Mouse (Mus musculus): ENCODE measurements around the gene Degs1. TPM values are rescaled to one million over a fixed set of nuclear protein-coding genes. Genes with fewer than 3 reads are reported as not detected.

Gene Degs1
- polyA plus RNA-seq, 2 experiments: 69.5 to 150 TPM

- H3K9me3 ChIP-seq (ENCODE audit: control insufficient read depth, low read length): no peaks in the 10 kb centered on the region
- H3K4me2 ChIP-seq (replicated peaks; ENCODE audit: low read depth, low read length, severe bottlenecking): no peak overlapping the region
- no peak overlapping the region for H3K27ac ChIP-seq (replicated peaks; ENCODE audit: low read depth, low read length)
- H3K4me3 ChIP-seq (replicated peaks; ENCODE audit: low read length): no peak overlapping the region
- 66% methylated on average over 4 of the region's 4 CpGs for WGBS
- no peak for ATAC-seq (ENCODE audit: low FRiP score, low read depth)
- no peak for DNase-seq (ENCODE audit: low spot score)
- H3K4me1 ChIP-seq (ENCODE audit: control insufficient read depth, insufficient read depth, low read length): peaks cover 6% of the 10 kb centered on the region
- no peak for TF ChIP-seq POLR2A (IDR thresholded peaks at IDR 0.05; ENCODE audit: borderline replicate concordance, extremely low read depth, insufficient read depth, insufficient read length)
- H3K9ac ChIP-seq (ENCODE audit: low read depth, low read length, severe bottlenecking): no peak overlapping the region
- H3K36me3 ChIP-seq (ENCODE audit: control insufficient read depth, insufficient read depth, low read length): no peaks in the 10 kb centered on the region
- H3K27me3 ChIP-seq (ENCODE audit: control insufficient read depth, insufficient read depth, low read length): no peaks in the 10 kb centered on the region
Measured at GRCm38 (mm10) chr1:182229381-182229780, 53.2 kb downstream of the Degs1 start.

DNA sequence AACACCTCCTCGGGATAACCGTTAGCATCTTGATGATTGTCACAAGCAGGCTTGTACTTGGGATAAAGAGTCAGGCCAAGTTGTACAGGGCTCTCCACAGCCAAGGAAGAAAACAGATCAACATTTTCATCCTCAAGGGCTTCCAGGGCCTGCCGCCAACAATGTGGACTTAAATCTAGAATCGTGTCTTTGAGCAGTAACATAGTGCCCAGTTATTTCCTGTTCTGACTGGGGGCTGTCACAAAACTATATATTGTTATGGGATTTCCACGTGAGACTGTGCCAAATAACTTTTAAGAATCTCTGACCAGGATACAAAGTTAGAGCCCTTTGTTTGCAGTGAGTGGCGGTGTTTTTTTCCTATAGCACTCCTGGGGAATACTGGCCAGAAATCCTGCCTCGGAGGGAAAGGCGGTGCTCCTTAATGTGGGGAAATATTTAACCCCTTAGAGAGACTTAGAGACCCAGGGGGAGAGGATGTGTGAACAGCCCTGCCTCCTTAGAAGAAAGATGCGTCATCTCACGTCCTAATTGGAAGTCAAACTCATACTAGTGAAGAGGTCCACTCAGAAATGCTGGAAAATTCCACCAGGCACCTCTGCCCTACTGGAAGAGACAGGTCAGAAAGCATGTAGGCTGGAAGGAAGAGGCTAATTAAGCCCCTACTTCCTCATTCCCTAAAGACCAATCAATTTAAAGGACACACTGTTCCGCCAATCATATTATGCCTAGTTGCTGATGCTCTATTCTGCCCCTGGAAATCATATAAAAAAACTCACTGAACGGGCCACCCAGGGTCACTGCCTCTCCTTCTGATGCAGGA lies 55.3 kb downstream of the Degs1 start:
- no peak overlapping the region for H3K27ac ChIP-seq (replicated peaks; ENCODE audit: low read depth, low read length)
- peak; percentile 28 for DNase-seq (ENCODE audit: low spot score)

GRCm38 (mm10) chr1:182226261-182226660 lies 56.3 kb downstream of the Degs1 start:
- peaks cover 6% of the 10 kb centered on the region for H3K4me1 ChIP-seq (ENCODE audit: control insufficient read depth, insufficient read depth, low read length)
- no peaks in the 10 kb centered on the region for H3K27me3 ChIP-seq (ENCODE audit: control insufficient read depth, insufficient read depth, low read length)
- DNase-seq (ENCODE audit: low spot score) (no peak), ATAC-seq (ENCODE audit: low FRiP score, low read depth) (no peak)
- TF ChIP-seq POLR2A (IDR thresholded peaks at IDR 0.05; ENCODE audit: borderline replicate concordance, extremely low read depth, insufficient read depth, insufficient read length): no peak
- no peak overlapping the region for H3K9ac ChIP-seq (ENCODE audit: low read depth, low read length, severe bottlenecking)
- no peak overlapping the region for H3K27ac ChIP-seq (replicated peaks; ENCODE audit: low read depth, low read length)
- H3K4me2 ChIP-seq (replicated peaks; ENCODE audit: low read depth, low read length, severe bottlenecking): no peak overlapping the region
- no peak overlapping the region for H3K4me3 ChIP-seq (replicated peaks; ENCODE audit: low read length)
- no peaks in the 10 kb centered on the region for H3K9me3 ChIP-seq (ENCODE audit: control insufficient read depth, low read length)
- 86% methylated on average over 9 of the region's 9 CpGs for WGBS
- H3K36me3 ChIP-seq (ENCODE audit: control insufficient read depth, insufficient read depth, low read length): no peaks in the 10 kb centered on the region

More for the DNA sequence above, 55.3 kb downstream of the Degs1 start:
- TF ChIP-seq POLR2A (IDR thresholded peaks at IDR 0.05; ENCODE audit: borderline replicate concordance, extremely low read depth, insufficient read depth, insufficient read length): no peak
- ATAC-seq (ENCODE audit: low FRiP score, low read depth): peak; percentile 41; the same call in 1 of the 2 replicates
- Histone ChIP-seq H3K36me3 (ENCODE audit: control insufficient read depth, insufficient read depth, low read length) (no peaks in the 10 kb centered on the region), H3K4me3 (replicated peaks; ENCODE audit: low read length) (no peak overlapping the region), H3K4me2 (replicated peaks; ENCODE audit: low read depth, low read length, severe bottlenecking) (no peak overlapping the region), H3K9ac (ENCODE audit: low read depth, low read length, severe bottlenecking) (no peak overlapping the region), H3K27me3 (ENCODE audit: control insufficient read depth, insufficient read depth, low read length) (no peaks in the 10 kb centered on the region), H3K4me1 (ENCODE audit: control insufficient read depth, insufficient read depth, low read length) (peaks cover 6% of the 10 kb centered on the region), H3K9me3 (ENCODE audit: control insufficient read depth, low read length) (no peaks in the 10 kb centered on the region)
- WGBS: 37% methylated on average over 12 of the region's 12 CpGs

Other genes starting within 250 kb of the Degs1 start
- 78.2 and 101 TPM in 2 replicates for gene Srp9, start 158.1 kb downstream of the Degs1 start, polyA plus RNA-seq (2012; rRNA removed)
- 157 and 166 TPM in 2 replicates for gene Srp9, start 158.1 kb downstream of the Degs1 start, polyA plus RNA-seq (2014; fragmentation: Nextera tagmentation; extraction: Ambion mirVana)
- 0.03 TPM in 1 of 2 replicates, not detected in the other for gene Vmn1r1, start 118.3 kb downstream of the Degs1 start, polyA plus RNA-seq (2012; rRNA removed)
- gene Vmn1r1, start 118.3 kb downstream of the Degs1 start, polyA plus RNA-seq (2014; fragmentation: Nextera tagmentation; extraction: Ambion mirVana): not detected in 2 replicates
- 19.0 and 22.9 TPM in 2 replicates for gene Fbxo28, start 58.8 kb upstream of the Degs1 start, polyA plus RNA-seq (2012; rRNA removed)
- gene Fbxo28, start 58.8 kb upstream of the Degs1 start, polyA plus RNA-seq (2014; fragmentation: Nextera tagmentation; extraction: Ambion mirVana): 26.0 and 26.9 TPM in 2 replicates
- 25.9 and 41.3 TPM in 2 replicates for gene Trp53bp2, start 126.4 kb upstream of the Degs1 start, polyA plus RNA-seq (2012; rRNA removed)
- gene Trp53bp2, start 126.4 kb upstream of the Degs1 start, polyA plus RNA-seq (2014; fragmentation: Nextera tagmentation; extraction: Ambion mirVana): 24.0 and 28.8 TPM in 2 replicates
- 76.7 and 90.5 TPM in 2 replicates for gene Capn2, start 234.8 kb upstream of the Degs1 start, polyA plus RNA-seq (2012; rRNA removed)
- 119 and 126 TPM in 2 replicates for gene Capn2, start 234.8 kb upstream of the Degs1 start, polyA plus RNA-seq (2014; fragmentation: Nextera tagmentation; extraction: Ambion mirVana)